Mouse (Mus musculus) testis, postnatal 10 days (tissue): ENCODE results near the gene Dcps.
A peak's percentile ranks its signal among the peaks of the same experiment; 100 is the strongest.

Experiments
- DNase-seq: peaks from one replicate; pipeline ENCODE4 v3.0.0; 2021; ENCODE audit warnings: low spot score

Dcps gene

GRCm38 (mm10) chr9:35175251-35176123, at the start of gene Dcps:
Gene Dcps, minus strand, starts transcription at chr9:35176061.
- DNase-seq = peak; percentile 96

DNA sequence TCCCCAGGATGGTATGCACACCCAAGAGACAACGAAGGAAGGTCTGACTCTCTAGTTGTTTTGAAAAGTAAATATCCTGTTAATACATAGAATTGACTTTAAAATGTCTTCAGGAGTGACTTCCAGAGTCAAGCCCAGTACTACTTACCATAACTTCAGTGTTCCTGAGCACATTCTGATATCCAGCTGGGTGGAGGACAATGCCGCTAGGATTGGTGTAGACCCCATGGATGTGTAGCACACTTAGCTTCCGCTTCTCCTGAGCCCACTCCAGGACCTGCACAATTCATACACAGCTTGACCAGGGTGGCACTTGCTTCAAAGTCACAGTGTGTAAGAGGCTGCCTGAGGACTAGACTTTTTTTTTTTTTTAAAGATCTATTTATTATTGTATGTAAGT, 47.6 kb upstream of the Dcps start:
- DNase-seq = no peak

- DNase-seq = no peak
Observed at GRCm38 (mm10) chr9:35217963-35218362, 42.1 kb upstream of the Dcps start.

DNA sequence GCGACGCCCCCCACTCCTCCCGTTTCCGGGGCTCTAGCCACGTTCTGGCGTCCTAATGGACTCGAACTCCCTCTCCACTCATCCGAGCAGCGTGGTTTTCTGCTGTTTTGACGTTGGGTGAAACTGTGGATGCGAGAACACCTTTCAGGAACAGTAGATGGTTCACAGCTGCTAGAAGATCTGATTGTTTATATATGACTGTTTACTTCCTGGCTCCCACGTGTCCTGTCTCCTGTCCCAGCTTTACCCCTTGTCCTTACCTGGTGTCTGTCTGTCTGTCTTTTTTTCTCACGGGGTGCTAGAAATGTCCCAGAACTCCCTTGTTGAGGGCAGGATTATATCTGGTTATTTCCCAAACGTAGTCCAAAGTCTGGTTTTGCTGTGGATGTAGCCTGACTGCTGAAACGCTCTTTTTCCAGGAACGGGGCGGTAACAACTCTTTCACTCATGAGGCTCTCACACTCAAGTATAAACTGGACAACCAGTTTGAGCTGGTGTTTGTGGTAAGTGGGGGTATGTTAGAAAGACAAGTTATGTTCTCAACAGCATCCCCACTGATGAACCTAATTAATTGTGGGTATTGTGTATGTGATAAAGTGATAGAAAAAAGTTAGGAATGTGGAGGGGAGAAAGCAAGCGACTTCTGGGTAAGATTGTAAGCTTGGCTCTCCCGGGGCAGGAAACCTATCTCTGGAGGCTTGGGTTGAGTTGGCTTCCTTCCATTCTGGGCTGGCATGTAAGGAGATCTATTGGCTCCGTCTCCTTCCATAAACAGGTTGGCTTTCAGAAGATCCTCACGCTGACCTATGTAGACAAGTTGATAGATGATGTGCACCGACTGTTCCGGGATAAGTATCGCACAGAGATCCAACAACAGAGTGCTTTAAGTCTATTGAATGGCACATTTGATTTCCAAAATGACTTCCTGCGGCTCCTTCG, 36.0 kb upstream of the Dcps start:
- DNase-seq = no peak

DNA sequence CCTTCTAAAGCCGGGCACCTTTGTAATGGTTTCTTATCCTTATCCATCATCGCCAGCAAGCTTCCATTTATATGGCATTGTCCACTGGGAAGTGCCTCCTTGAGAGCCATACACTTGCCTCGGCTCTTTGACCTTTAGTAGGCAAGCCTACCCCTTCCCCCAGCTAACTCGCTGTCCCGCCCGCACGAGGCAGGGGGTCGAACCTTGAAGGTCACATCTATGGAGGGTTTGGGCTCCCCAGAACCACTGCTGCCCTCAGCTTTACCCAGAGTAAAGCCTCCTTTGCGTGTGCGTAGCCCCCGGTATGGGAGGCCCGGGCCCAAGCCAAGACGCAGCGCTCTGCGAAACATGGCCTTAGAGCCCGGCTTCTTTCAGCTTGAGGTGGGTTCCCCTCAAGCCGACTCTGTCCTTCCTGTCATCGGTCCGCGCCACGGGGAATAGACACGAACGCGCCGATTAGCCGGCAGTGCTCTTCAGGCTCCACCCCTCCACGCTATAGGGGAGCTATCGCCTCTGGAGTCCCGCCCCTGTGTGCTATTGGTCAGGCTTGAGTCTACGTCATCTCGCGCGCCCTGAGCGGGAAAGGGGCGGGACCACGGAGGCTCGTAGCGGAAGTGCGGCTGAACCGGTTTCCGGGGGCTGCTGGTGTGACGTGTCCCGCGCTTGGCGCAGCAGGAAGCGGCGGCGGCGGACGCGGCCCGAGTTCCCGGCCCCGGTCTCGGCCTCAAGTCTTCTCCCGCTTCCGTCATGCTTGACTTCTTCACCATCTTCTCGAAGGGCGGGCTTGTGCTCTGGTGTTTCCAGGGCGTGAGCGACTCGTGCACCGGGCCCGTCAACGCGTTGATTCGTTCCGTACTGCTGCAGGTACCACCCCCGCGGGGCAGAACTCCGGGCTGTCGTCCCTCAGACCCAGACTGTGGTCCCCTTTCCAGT, 34.9 kb upstream of the Dcps start, which contains the start of gene Foxred1:
Gene Foxred1, minus strand, starts transcription at position 514 of the 933 bp plus-strand sequence.
- peak; percentile 99 for DNase-seq

GRCm38 (mm10) chr9:35204421-35204820, 28.6 kb upstream of the Dcps start:
- DNase-seq = no peak

DNA sequence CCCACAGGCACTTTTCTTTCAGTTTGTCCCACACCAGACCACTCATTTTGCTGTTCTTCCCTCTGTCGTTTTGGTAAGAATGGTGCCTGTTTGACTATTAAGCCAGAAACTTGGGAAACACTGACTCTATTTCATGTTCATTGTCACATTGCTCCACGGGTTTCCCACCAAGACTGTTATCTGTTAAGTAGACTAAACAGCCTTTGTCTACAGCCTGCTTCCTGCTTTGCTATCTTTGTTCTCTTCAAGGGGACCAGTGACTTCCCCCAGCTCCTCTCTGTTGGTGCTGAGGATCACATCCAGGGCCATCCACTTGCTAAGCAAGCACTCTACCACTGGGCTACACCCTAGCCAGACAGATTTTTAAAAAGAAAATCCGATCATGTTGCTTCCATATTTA, 27.7 kb upstream of the Dcps start:
- no peak for DNase-seq

DNA sequence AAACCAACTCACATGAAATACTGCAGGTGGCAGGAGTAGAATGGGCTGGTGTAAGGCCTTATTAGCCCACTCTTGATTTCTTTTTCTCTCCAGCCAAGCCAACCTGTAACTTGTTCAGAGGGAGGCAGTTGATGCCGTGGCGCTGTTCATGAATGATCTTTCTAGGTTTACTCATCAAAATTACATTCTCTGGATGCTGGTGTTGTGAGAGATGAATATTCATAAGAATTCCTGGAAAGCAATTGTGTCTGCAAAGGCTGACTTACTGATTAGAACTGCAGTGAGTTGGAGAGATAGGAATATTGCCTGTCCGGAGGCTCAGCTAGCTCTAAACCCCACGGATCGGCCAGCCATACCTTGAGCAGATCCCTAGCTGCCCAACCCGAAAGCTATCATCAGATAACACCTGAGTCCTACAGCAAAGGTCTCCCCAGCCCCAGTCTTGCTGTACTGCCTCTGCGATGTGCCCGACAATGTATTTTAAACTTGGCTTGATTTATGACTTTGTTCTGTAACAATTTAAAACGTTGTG, 24.7 kb upstream of the Dcps start:
- no peak for DNase-seq

DNA sequence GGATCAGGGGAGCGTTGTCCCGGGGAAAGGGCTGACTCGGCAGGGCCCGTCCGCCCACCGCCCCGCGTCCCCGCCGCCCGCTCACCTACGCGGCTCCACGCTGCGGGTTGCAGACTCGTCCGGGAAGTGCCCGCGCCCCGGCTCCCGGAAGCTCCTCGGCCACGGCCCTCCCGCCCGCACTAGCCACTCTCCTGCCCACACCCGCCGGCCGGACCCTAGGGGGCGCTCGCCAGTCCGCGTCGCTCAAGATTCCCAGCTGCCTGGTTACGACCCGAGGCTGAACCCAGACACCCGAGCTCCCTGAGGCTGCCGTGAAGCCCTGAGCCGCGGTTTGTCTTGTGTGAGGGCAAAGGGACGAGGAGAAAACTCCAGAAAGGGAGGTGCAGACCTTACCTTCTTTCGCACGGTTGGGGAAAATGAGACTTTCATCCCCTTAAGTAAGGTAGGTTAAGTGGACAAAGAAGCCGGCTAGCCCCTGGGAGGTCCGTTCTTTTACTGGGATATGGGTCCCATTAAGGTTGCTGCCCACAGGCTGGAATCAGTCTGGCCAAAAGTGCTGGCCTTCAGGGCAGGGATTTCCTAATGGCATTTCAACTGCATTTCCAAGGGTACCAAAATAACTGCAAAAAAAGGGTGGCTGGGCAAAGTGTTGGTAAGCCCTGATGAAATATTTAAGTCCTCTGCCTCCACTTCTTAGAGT, 24.1 kb upstream of the Dcps start, which contains the start of the genes Srpr and Tirap:
Gene Srpr, plus strand, starts transcription at position 404 of the 700 bp plus-strand sequence.
Gene Tirap, minus strand, starts transcription at position 520 of the 700 bp plus-strand sequence.
- DNase-seq = peak; percentile 95

GRCm38 (mm10) chr9:35198945-35199771, 23.3 kb upstream of the Dcps start:
- DNase-seq = no peak

DNA sequence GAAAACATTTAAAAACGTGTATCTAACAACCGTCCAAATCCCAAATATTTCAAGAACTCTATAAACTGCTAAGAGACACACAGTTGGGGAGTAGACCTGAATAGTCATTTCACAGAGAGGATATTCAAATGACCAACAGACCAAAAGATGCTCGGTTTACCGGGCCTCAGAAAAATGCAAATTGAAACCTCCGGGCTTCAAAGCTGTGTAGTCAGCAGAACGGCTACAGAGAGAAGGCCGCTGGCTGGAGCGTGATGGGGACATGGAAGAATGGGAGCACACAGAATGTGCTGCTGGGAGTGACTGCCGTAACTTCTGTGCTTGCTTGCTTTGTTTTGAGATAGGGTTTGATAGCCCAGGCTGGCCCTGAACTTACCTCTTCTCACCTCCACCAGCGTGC, 22.5 kb upstream of the Dcps start:
- DNase-seq = no peak

GRCm38 (mm10) chr9:35197625-35198024, 21.8 kb upstream of the Dcps start:
- no peak for DNase-seq

DNA sequence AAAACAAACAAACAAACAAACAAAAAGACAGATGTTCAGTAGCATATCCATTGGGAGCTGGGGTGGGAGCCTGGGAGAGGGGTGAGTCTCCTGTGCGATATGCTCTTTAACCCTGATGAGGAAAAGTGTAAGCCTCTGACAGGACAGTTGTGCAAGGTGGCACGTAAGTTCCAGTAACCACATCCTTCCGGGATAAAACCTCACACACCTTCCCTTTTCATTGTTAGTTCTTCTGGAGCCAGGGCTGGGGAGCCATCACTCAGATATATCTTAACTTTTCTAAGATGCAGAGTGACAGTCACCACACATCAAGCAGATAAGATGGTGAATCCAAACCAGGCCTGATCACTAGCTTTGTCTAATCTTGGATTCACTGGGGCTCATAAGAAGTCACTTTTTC, 18.2 kb upstream of the Dcps start:
- DNase-seq = no peak

GRCm38 (mm10) chr9:35192983-35193542, 17.2 kb upstream of the Dcps start:
- no peak for DNase-seq

GRCm38 (mm10) chr9:35188700-35189099, 12.8 kb upstream of the Dcps start:
- no peak for DNase-seq

GRCm38 (mm10) chr9:35187351-35187903, 11.6 kb upstream of the Dcps start:
- no peak for DNase-seq

DNA sequence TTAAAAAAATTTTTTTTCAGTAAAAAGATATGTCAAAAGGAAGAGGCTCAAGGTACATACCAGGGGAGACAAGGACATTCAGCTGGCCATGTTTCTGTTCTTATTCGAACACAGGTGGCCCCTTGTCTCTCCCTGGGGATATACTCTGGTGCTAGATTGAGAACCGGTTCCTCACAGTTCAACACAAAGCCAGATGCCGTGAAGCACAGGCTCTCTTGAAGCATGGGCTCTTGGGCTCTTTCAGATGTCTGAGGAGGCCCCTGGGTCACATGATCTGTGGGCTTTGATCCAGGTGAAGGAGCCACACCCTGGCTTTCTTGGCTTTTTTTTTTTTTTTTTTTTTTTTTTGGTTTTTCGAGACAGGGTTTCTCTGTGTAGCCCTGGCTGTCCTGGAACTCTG, 10.6 kb upstream of the Dcps start:
- DNase-seq = no peak

DNA sequence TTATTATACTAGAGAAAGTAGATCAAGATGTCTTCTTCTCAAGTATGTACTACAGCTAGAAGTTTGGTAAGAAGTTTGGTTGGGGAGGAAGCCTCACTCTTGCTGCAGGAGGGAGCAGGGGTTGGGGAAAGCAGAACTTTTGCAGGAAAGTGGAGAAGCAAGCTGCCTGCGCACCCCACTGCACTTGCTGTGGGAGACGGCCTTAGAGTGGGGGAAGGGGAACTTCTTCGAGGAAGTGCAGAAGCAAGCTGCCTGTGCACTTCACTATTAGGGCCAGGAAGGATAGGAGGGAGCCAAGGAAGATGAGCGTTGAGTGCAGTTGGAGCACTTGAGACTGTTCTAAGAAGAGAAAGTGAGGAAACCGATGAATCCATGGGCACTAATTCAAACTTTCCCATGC, 7.5 kb upstream of the Dcps start:
- DNase-seq = no peak

- DNase-seq = no peak
Observed at GRCm38 (mm10) chr9:35182832-35183231, 7.0 kb upstream of the Dcps start.
